Mouse (Mus musculus) hindbrain, postnatal 0 days (tissue): ENCODE data around the gene Cbl. TPM values are rescaled to one million over a fixed set of nuclear protein-coding genes. Genes with fewer than 3 reads are reported as not detected.
"Not testable (repeated sequence)": the region's sequence is repeated elsewhere in the genome, so short reads cannot be mapped to it uniquely, and the experiment has no call there.

ENCODE experiments used
- ATAC-seq: fragments of 200-750 bp; cut with Nextera tagmentation; 2 replicates; pipeline ENCODE4 v1.8.0; 2017; ENCODE audit warnings: mild to moderate bottlenecking, moderate TSS enrichment, moderate library complexity
- DNase-seq: peaks from one replicate; pipeline ENCODE4 v3.0.0-alpha.2; 2015; ENCODE audit warnings: low spot score
- H3K27ac ChIP-seq: fragments of 300-500 bp; sonication (generic); 2 replicates; pipeline ENCODE4 v1.5.1; 2014; ENCODE audit warnings: mild to moderate bottlenecking
- H3K27me3 ChIP-seq: fragments of 300-500 bp; sonication (generic); 2 replicates; pipeline ENCODE4 v1.6.1; 2014; ENCODE audit warnings: low read length, mixed read lengths; ENCODE audit not compliant: insufficient read depth
- H3K36me3 ChIP-seq: fragments of 300-500 bp; sonication (generic); 2 replicates; pipeline ENCODE4 v1.6.1; 2014; ENCODE audit warnings: low read length, mixed read lengths; ENCODE audit not compliant: insufficient read depth
- H3K4me1 ChIP-seq: fragments of 300-500 bp; sonication (generic); 2 replicates; pipeline ENCODE4 v1.6.1; 2014; ENCODE audit warnings: antibody characterized with exemption, low read length, mixed read lengths; ENCODE audit not compliant: insufficient read depth
- H3K4me2 ChIP-seq: fragments of 300-500 bp; sonication (generic); 2 replicates; pipeline ENCODE4 v1.6.1; 2014; ENCODE audit warnings: low read depth, mild to moderate bottlenecking, low read length, moderate library complexity, mixed read lengths
- H3K4me3 ChIP-seq: fragments of 300-500 bp; sonication (generic); 2 replicates; pipeline ENCODE4 v1.5.1; 2014; ENCODE audit warnings: low read length
- H3K9ac ChIP-seq: fragments of 300-500 bp; sonication (generic); replicated peaks from 2 replicates; pipeline ENCODE4 v1.6.1; 2014; ENCODE audit warnings: mild to moderate bottlenecking, low read length, moderate library complexity, mixed read lengths
- H3K9me3 ChIP-seq: fragments of 300-500 bp; sonication (generic); 2 replicates; pipeline ENCODE4 v1.6.1; 2016; ENCODE audit warnings: low read length, mixed read lengths
- CTCF ChIP-seq: IDR thresholded peaks from 2 replicates; pipeline ENCODE4 v1.5.1; 2016; ENCODE audit warnings: antibody characterized with exemption, control low read depth, low read depth
- WGBS: fragments of 180-500 bp; shearing (Covaris S2); extraction: QIAGEN DNeasy Blood & Tissue Kit; methylation state at CpG from one replicate; pipeline ENCODE4 v1.1.7; 2014; 5-methylcytosine and 5-hydroxymethylcytosine counted together
- polyA plus RNA-seq: library from polyadenylated mRNA; unstranded; fragments of >200 nt; fragmentation: Nextera tagmentation; extraction: Ambion mirVana; gene quantifications from 2 replicates; pipeline ENCODE4 v1.2.1, GENCODE M21; 2015
- total RNA-seq: library from RNA; depleted of rRNA; stranded (reverse); fragments of >200 nt; gene quantifications from 2 replicates; pipeline ENCODE4 v1.2.3, GENCODE M21; 2014

Cbl gene
- total and polyA plus RNA-seq, 2 experiments from 2014 or later, result 13.2 to 24.2 TPM

GRCm38 (mm10) chr9:44113105-44113789 lies 120.6 kb downstream of the Cbl start, which contains the start of the genes Gm49380 and Rnf26:
Gene Gm49380, minus strand, starts transcription at chr9:44113500.
Gene Rnf26, minus strand, starts transcription at chr9:44113517.
- Histone ChIP-seq H3K4me2 (peak within 1 kb of the TSS; percentile 55), H3K4me1 (peaks cover 19% of the 10 kb centered on the region; the same call in 1 of the 2 replicates), H3K36me3 (no peaks in the 10 kb centered on the region), H3K9me3 (no peaks in the 10 kb centered on the region), H3K27ac (no peak within 1 kb of the TSS), H3K9ac (peak within 1 kb of the TSS; percentile 61), H3K4me3 (peak within 1 kb of the TSS; percentile 74), H3K27me3 (no peaks in the 10 kb centered on the region)
- peak; percentile 98 for DNase-seq
- no peak for TF ChIP-seq CTCF
- peak; percentile 98 for ATAC-seq
- 1% methylated on average over 49 of the region's 51 CpGs for WGBS

- H3K9me3 ChIP-seq, H3K36me3 ChIP-seq, DNase-seq, H3K27ac ChIP-seq, H3K9ac ChIP-seq, ATAC-seq, H3K4me3 ChIP-seq, H3K27me3 ChIP-seq, H3K4me2 ChIP-seq: not testable (repeated sequence)
- peaks cover 28% of the 10 kb centered on the region for H3K4me1 ChIP-seq
- WGBS, result 58% methylated on average over 10 of the region's 12 CpGs
Measured at GRCm38 (mm10) chr9:44111909-44112308, 121.9 kb downstream of the Cbl start.

- Histone ChIP-seq H3K9me3 (no peaks in the 10 kb centered on the region), H3K4me2 (peak overlapping the region; percentile 44), H3K4me1 (peaks cover 39% of the 10 kb centered on the region), H3K4me3 (no peak overlapping the region), H3K36me3 (no peaks in the 10 kb centered on the region), H3K27ac (no peak overlapping the region), H3K9ac (no peak overlapping the region), H3K27me3 (no peaks in the 10 kb centered on the region)
- ATAC-seq (no peak), DNase-seq (peak; percentile 84)
- WGBS, result 34% methylated on average over 9 of the region's 9 CpGs
- peak; percentile 81 for TF ChIP-seq CTCF
Measured at GRCm38 (mm10) chr9:44109360-44110095, 124.3 kb downstream of the Cbl start.

- WGBS, result 71% methylated on average over 31 of the region's 31 CpGs
- Histone ChIP-seq H3K27ac (peak overlapping the region; percentile 78; the same call in 1 of the 2 replicates), H3K9ac (peak overlapping the region; percentile 9; the same call in 1 of the 2 replicates), H3K4me2 (peak overlapping the region; percentile 44), H3K9me3 (no peaks in the 10 kb centered on the region), H3K4me3 (0 out of 2 replicates have a peak overlapping the region, but pooled peaks have one; percentile 13), H3K27me3 (no peaks in the 10 kb centered on the region), H3K36me3 (no peaks in the 10 kb centered on the region), H3K4me1 (peaks cover 39% of the 10 kb centered on the region)
- DNase-seq (no peak), ATAC-seq (no peak)
- no peak for TF ChIP-seq CTCF
Measured at GRCm38 (mm10) chr9:44108269-44109055, 125.4 kb downstream of the Cbl start.

- Histone ChIP-seq H3K4me3 (peak overlapping the region; percentile 13; the same call in 1 of the 2 replicates), H3K9me3 (no peaks in the 10 kb centered on the region), H3K36me3 (no peaks in the 10 kb centered on the region), H3K4me2 (peak overlapping the region; percentile 44), H3K27me3 (no peaks in the 10 kb centered on the region), H3K4me1 (peaks cover 39% of the 10 kb centered on the region), H3K27ac (peak overlapping the region; percentile 78), H3K9ac (no peak overlapping the region; the same call in 1 of the 2 replicates)
- ATAC-seq (peak; percentile 50), DNase-seq (peak; percentile 67)
- 27% methylated on average over 25 of the region's 25 CpGs for WGBS
- peak; percentile 59 for TF ChIP-seq CTCF
Measured at GRCm38 (mm10) chr9:44107557-44108179, 126.2 kb downstream of the Cbl start.

- peak within 1 kb of the TSS; percentile 78 for H3K27ac ChIP-seq
- TF ChIP-seq CTCF, result no peak; the same call in 1 of the 2 replicates
- DNase-seq (peak; percentile 81), ATAC-seq (peak; percentile 83)
- H3K9me3 ChIP-seq, result no peaks in the 10 kb centered on the region
- no peaks in the 10 kb centered on the region for H3K27me3 ChIP-seq
- WGBS, result 16% methylated on average over 8 of the region's 8 CpGs
- H3K4me3 ChIP-seq, result peak within 1 kb of the TSS; percentile 13; the same call in 1 of the 2 replicates
- peaks cover 39% of the 10 kb centered on the region for H3K4me1 ChIP-seq
- H3K36me3 ChIP-seq, result no peaks in the 10 kb centered on the region
- peak within 1 kb of the TSS; percentile 44 for H3K4me2 ChIP-seq
- H3K9ac ChIP-seq, result no peak within 1 kb of the TSS; the same call in 1 of the 2 replicates
Measured at GRCm38 (mm10) chr9:44107110-44107509, 126.7 kb downstream of the Cbl start, which contains the start of gene C1qtnf5. Gene C1qtnf5, plus strand, starts transcription at chr9:44107245.
